Mouse (Mus musculus) heart, postnatal 25 days (tissue): ENCODE measurements around the gene Oaz3. TPM values are rescaled to one million over a fixed set of nuclear protein-coding genes. Genes with fewer than 3 reads are reported as not detected.

Source experiments
- DNase-seq: peaks from one replicate; pipeline ENCODE4 v3.0.0; 2022; ENCODE audit warnings: low spot score
- intact Hi-C: fragments of 180-260 bp; cut with DNase I; formaldehyde crosslinking; loops from one replicate; pipeline ENCODE4 v1.15.1; 2025
- total RNA-seq, 2 experiments: library from RNA; stranded (reverse); gene quantifications; 2 replicates each; pipeline ENCODE4 v1.2.3; 2021

Oaz3 gene
- total RNA-seq, 2 experiments from 2014 or later: not detected

DNA sequence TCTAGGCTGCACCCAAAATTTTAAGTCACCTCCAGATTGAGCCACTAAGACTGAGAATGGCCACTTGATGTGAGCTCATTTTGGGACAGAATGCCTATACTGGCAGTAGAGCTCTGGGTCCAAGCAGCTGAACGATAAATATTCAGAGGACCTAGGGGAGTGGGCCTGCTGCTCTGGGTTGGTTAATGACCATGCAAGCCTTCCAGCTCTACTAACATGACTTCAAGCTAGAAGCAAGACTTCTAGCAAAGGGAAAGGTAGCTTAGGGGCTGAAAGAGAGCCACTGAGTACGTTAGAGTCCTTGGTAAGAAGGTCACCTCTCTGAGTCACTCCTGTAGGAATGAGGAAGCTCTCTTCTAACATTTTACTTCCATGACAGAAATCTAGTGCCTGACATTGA lies 51.6 kb downstream of the Oaz3 start:
- no peak for DNase-seq
- intact Hi-C loops: no loop called here

GRCm38 (mm10) chr3:94391001-94391400 lies 52.7 kb downstream of the Oaz3 start:
- DNase-seq: no peak
- intact Hi-C loops: no loop called here

DNA sequence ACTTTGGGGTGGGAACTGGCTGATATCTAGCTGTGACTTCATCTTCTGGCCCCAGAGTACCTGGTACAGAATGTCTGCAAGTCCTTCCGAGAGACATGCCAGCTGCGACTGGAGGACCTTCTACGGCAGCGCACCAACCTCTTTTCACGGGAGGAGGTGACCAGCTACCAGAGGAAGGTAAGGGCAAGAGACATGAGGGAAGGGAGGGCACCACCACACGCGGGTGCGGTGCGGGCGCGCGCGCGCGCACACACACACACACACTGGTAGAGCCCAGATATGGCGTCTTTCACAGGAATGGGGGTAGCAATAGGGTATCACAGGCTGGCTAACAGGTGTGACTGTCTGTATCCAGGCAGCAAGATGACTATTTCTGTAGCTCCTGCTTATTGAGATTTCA lies 54.3 kb downstream of the Oaz3 start:
- DNase-seq: no peak
- intact Hi-C loops: no loop called here

DNA sequence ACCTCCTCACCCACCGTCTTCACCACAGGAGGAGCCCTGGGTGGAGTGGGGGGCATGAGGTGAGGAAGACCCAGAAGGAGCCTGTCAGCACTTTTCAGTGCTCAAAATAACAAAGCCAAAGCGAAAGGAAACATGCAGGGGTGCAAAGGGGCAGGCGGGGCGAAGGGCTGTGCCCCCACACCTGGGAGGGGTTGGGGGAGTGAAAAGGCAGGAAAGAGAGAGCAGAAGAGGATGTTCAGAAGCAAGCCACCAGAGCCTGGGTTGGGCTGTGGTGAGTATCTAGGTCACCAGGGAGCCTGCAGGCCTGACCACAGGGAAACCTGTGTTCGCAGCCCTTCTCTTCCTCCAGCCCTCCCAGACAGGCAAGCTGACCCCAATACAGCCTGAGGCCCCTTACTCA lies 55.7 kb downstream of the Oaz3 start:
- intact Hi-C loops: no loop called here
- no peak for DNase-seq

GRCm38 (mm10) chr3:94387391-94387790 lies 56.3 kb downstream of the Oaz3 start:
- intact Hi-C loops: no loop called here
- no peak for DNase-seq

GRCm38 (mm10) chr3:94386671-94387070 lies 57.0 kb downstream of the Oaz3 start:
- DNase-seq: no peak
- intact Hi-C loops: no loop called here

GRCm38 (mm10) chr3:94383476-94383875 lies 60.2 kb downstream of the Oaz3 start:
- intact Hi-C loops: no loop called here

More at GRCm38 (mm10) chr3:94383476-94383875, 60.2 kb downstream of the Oaz3 start:
- no peak for DNase-seq

Other genes starting within 250 kb of the Oaz3 start
- gene Gm5286, start 247.2 kb downstream of the Oaz3 start, total RNA-seq: not detected
- gene Gm4778, start 179.9 kb downstream of the Oaz3 start, total RNA-seq: not detected
- gene Them4, start 133.8 kb downstream of the Oaz3 start, total RNA-seq: 10 to 100 TPM; 17.5 TPM
- not detected for gene Them5, start 101.8 kb downstream of the Oaz3 start, total RNA-seq
- not detected for gene C2cd4d, start 81.5 kb downstream of the Oaz3 start, total RNA-seq
- 10 to 100 TPM; 22.3 to 38.7 TPM for gene Rorc, start 71.1 kb downstream of the Oaz3 start, total RNA-seq
- gene Lingo4, start 45.4 kb downstream of the Oaz3 start, total RNA-seq: under 1 TPM; 0.06 to 0.08 TPM
- gene Tdrkh, start 30.6 kb downstream of the Oaz3 start, total RNA-seq: 1 to 10 TPM; 3.2 to 3.6 TPM
- gene Mrpl9, start 597 bp downstream of the Oaz3 start, total RNA-seq: 10 to 100 TPM; 70.7 to 70.9 TPM
- gene Celf3, start 34.4 kb upstream of the Oaz3 start, total RNA-seq: not detected
- gene Riiad1, start 36.4 kb upstream of the Oaz3 start, total RNA-seq: under 1 TPM in 1 of 2 experiments, not detected in 1; 0.75 TPM
- 10 to 100 TPM; 26.9 to 28.0 TPM for gene Snx27, start 138.8 kb upstream of the Oaz3 start, total RNA-seq
- gene Gm10972, start 199.2 kb upstream of the Oaz3 start, total RNA-seq: not detected
- gene Tuft1, start 215.0 kb upstream of the Oaz3 start, total RNA-seq: 1 to 10 TPM; 2.5 to 3.0 TPM
- gene Selenbp2, start 249.6 kb upstream of the Oaz3 start, total RNA-seq: 10 to 100 TPM; 11.6 to 14.6 TPM